11 mouse cellular contexts compared by ENCODE assay signal in genomic region chr12:58638260-58638659, GRCm38 (mm10).
DNase-seq lines count a peak whose midpoint lies in the region; ATAC-seq and TF ChIP-seq lines count a peak whose summit lies in the region.
"Had no signal": no experiment of that assay in that cellular context is flagged by ENCODE, and none has a peak within 500 bp of the region (broad histone marks: within the 10 kb centered on the region; RNA-seq: fewer than 3 reads in every experiment).

No protein-coding gene starts in this region.

- no peaks in the 10 kb centered on the region for H3K36me3 ChIP-seq in heart, embryonic 11.5 days (ENCODE audit: control insufficient read depth, insufficient read depth, low read length)
- H3K36me3 ChIP-seq: lung, embryonic 15.5 days had no signal

- H3K4me3 ChIP-seq in heart, embryonic 11.5 days (ENCODE audit: low read depth, low read length) = no peak overlapping the region
- H3K4me3 ChIP-seq in left cerebral cortex, adult 2 months = no peak overlapping the region
- H3K4me3 ChIP-seq: lung, embryonic 15.5 days had no signal

- CTCF ChIA-PET in Patski (lab: Charles Lee) = no interaction called here

- no peaks in the 10 kb centered on the region for H3K9me3 ChIP-seq in heart, embryonic 11.5 days (replicated peaks; ENCODE audit: control insufficient read depth, low read length)
- H3K9me3 ChIP-seq: lung, embryonic 15.5 days had no signal

- no peak overlapping the region for H3K9ac ChIP-seq in heart, embryonic 11.5 days (ENCODE audit: low read depth, low read length)
- H3K9ac ChIP-seq: lung, embryonic 15.5 days had no signal

- WGBS in heart, embryonic 11.5 days (ENCODE audit: insufficient replicate concordance) = 51% methylated on average over 3 of the region's 3 CpGs
- 49% methylated on average over 3 of the region's 3 CpGs for WGBS in large intestine, adult 2 months

- peak; percentile 53 for TF ChIP-seq CTCF in left cerebral cortex, adult 2 months (IDR thresholded peaks at IDR 0.05)
- peak; percentile 33 for TF ChIP-seq CTCF in Patski (IDR thresholded peaks at IDR 0.05)

- no peak overlapping the region for H3K27ac ChIP-seq in heart, embryonic 11.5 days (ENCODE audit: low read depth, low read length)
- H3K27ac ChIP-seq in left cerebral cortex, adult 2 months = no peak overlapping the region
- H3K27ac ChIP-seq: lung, embryonic 15.5 days had no signal

- no peak overlapping the region for H3K4me2 ChIP-seq in heart, embryonic 11.5 days
- H3K4me2 ChIP-seq: lung, embryonic 15.5 days had no signal

- POLR2A ChIA-PET in Patski (lab: Charles Lee) = no interaction called here

- no peaks in the 10 kb centered on the region for H3K4me1 ChIP-seq in heart, embryonic 11.5 days (ENCODE audit: control insufficient read depth, insufficient read depth, low read length)
- H3K4me1 ChIP-seq: lung, embryonic 15.5 days had no signal

- intact Hi-C loops in heart, postnatal 14 days (cut with DNase I) = loop anchor here (5.0 to 10.0 kb wide), 2 partner anchors 423 to 811 kb away; partner anchors contain the start of gene Sstr1
- intact Hi-C loops in left cerebral cortex, adult 2 months (cut with DNase I) = loop anchor here (5.0 to 10.0 kb wide), 2 partner anchors 426 to 813 kb away; partner anchors contain the start of gene Sstr1
- intact Hi-C loops in left cerebral cortex, postnatal 10 days (cut with DNase I) = loop anchor here (10.0 kb wide), 1 partner anchor 813 kb away; no protein-coding TSS in a partner anchor

- peak; percentile 3 to 17 for DNase-seq in heart, postnatal 14 days
- no peak for DNase-seq in left cerebral cortex, adult 2 months (ENCODE audit: extremely low spot score in 1 of 2, low spot score in 2 of 2)
- DNase-seq in left cerebral cortex, postnatal 10 days (ENCODE audit: extremely low spot score in 1 of 2, low spot score in 2 of 2) = no peak
- no peak for DNase-seq in Patski (ENCODE audit: low read depth, low spot score)
- DNase-seq in large intestine, adult 2 months (ENCODE audit: low read depth, low spot score) = peak; percentile 25
- DNase-seq: cerebellum, postnatal 36 days; gastrocnemius, postnatal 14 days; thymus, postnatal 25 days had no signal

- H3K27me3 ChIP-seq in heart, embryonic 11.5 days (ENCODE audit: control insufficient read depth, insufficient read depth, low read length) = no peaks in the 10 kb centered on the region
- no peaks in the 10 kb centered on the region for H3K27me3 ChIP-seq in Patski
- H3K27me3 ChIP-seq: lung, embryonic 15.5 days had no signal

- no peak for ATAC-seq in heart, embryonic 11.5 days (replicated peaks; ENCODE audit: insufficient number of reproducible peaks, low FRiP score, low TSS enrichment)
- ATAC-seq in Patski = no peak
- no peak for ATAC-seq in monocyte, adult 5-6 weeks (replicated peaks; ENCODE audit: insufficient number of reproducible peaks, low FRiP score, low TSS enrichment, poor library complexity, severe bottlenecking)

- in situ Hi-C loops in Patski (cut with MboI; ENCODE audit: low pct_unique_long_range_greater_than_20kb) = no loop called here

Comparison
In these comparisons a context has a peak if more than half of its experiments do, and no peak if none do; other contexts are left out.
1. DNase-seq: peak in heart, postnatal 14 days (2 of 2) and large intestine, adult 2 months (single experiment); none in left cerebral cortex, adult 2 months (0 of 2), left cerebral cortex, postnatal 10 days (0 of 2) and Patski (single experiment).